23 mouse cellular contexts compared by ENCODE assay signal in genomic region chr1:59194979-59195378, GRCm38 (mm10). TPM values are rescaled to one million over a fixed set of nuclear protein-coding genes. Genes with fewer than 3 reads are reported as not detected.
DNase-seq lines count a peak whose midpoint lies in the region; TF ChIP-seq lines count a peak whose summit lies in the region.
"Had no signal": no experiment of that assay in that cellular context is flagged by ENCODE, and none has a peak within 500 bp of the region (broad histone marks: within the 10 kb centered on the region; RNA-seq: fewer than 3 reads in every experiment).

No protein-coding gene starts in this region.

- no peak overlapping the region for H3ac ChIP-seq in myocyte (ENCODE audit: control insufficient read depth, insufficient read length)

- no peaks in the 10 kb centered on the region for H3K27me3 ChIP-seq in myocyte (ENCODE audit: control insufficient read depth, insufficient read depth, insufficient read length)
- H3K27me3 ChIP-seq in forebrain, embryonic 10.5 days (ENCODE audit: poor library complexity, severe bottlenecking): no peaks in the 10 kb centered on the region
- H3K27me3 ChIP-seq: embryonic facial prominence, embryonic 13.5 days; embryonic facial prominence, embryonic 15.5 days; forebrain, embryonic 13.5 days; forebrain, embryonic 15.5 days had no signal

- peaks cover 10% of the 10 kb centered on the region for H3K36me3 ChIP-seq in myocyte (ENCODE audit: control insufficient read depth, insufficient read depth)
- H3K36me3 ChIP-seq in forebrain, embryonic 10.5 days (replicated peaks): peaks cover 51% of the 10 kb centered on the region

- H3K4me2 ChIP-seq in myocyte (ENCODE audit: low read depth): peak overlapping the region; percentile 48
- H3K4me2 ChIP-seq: embryonic facial prominence, embryonic 13.5 days; embryonic facial prominence, embryonic 15.5 days; forebrain, embryonic 13.5 days; forebrain, embryonic 15.5 days had no signal

- H3K4me3 ChIP-seq in myocyte: no peak overlapping the region
- H3K4me3 ChIP-seq in forebrain, embryonic 10.5 days: no peak overlapping the region
- H3K4me3 ChIP-seq: embryonic facial prominence, embryonic 13.5 days; embryonic facial prominence, embryonic 15.5 days; erythroblast, embryonic 14.5 days; forebrain, embryonic 13.5 days; forebrain, embryonic 15.5 days had no signal

- WGBS in forebrain, embryonic 10.5 days: 89% methylated on average over 6 of the region's 6 CpGs

- no peak overlapping the region for H3K27ac ChIP-seq in forebrain, embryonic 10.5 days
- H3K27ac ChIP-seq: embryonic facial prominence, embryonic 13.5 days; embryonic facial prominence, embryonic 15.5 days; forebrain, embryonic 13.5 days; forebrain, embryonic 15.5 days had no signal

- H3K4me1 ChIP-seq in forebrain, embryonic 10.5 days: no peaks in the 10 kb centered on the region
- H3K4me1 ChIP-seq: embryonic facial prominence, embryonic 13.5 days; embryonic facial prominence, embryonic 15.5 days; forebrain, embryonic 13.5 days; forebrain, embryonic 15.5 days had no signal

- H3K9me3 ChIP-seq in forebrain, embryonic 10.5 days: no peaks in the 10 kb centered on the region
- H3K9me3 ChIP-seq: embryonic facial prominence, embryonic 13.5 days; embryonic facial prominence, embryonic 15.5 days; forebrain, embryonic 13.5 days; forebrain, embryonic 15.5 days had no signal

- DNase-seq in heart, adult 11 months: peak; percentile 54
- no peak for DNase-seq in heart, postnatal 14 days
- peak; percentile 48 for DNase-seq in 416B (ENCODE audit: low read depth)
- DNase-seq in A20 (ENCODE audit: low read depth, low spot score): peak; percentile 37
- no peak for DNase-seq in right cerebral cortex, postnatal 4 days
- no peak for DNase-seq in forebrain, embryonic 10.5 days (ENCODE audit: extremely low spot score, low spot score)
- DNase-seq: adrenal gland, adult 2 months; adrenal gland, postnatal 10 days; adrenal gland, postnatal 25 days; cerebellum, adult 11 months; cerebellum, adult 18-20 months; cerebellum, adult 8-10 months; cerebellum, adult 9-11 months; cerebellum, postnatal 14 days; cerebellum, postnatal 36 days; embryo, embryonic 11 days; forebrain, postnatal 0 days had no signal

- TF ChIP-seq POLR2A in myocyte (IDR thresholded peaks at IDR 0.05; ENCODE audit: insufficient read length, low read depth): no peak

- intact Hi-C loops in heart, postnatal 14 days (cut with DNase I): no loop called here

- H3K79me2 ChIP-seq in myocyte (ENCODE audit: control insufficient read depth, insufficient read depth): no peaks in the 10 kb centered on the region

TF ChIP-seq in myocyte, 11 proteins besides CTCF, POLR2A, EP300 and RAD21:
- TF ChIP-seq MYOD1 (IDR thresholded peaks at IDR 0.05; ENCODE audit: control insufficient read depth in 1 of 3, insufficient read length in 2 of 3, low read depth in 2 of 3): peak; percentile 76 to 97 (median 88)
- no peak for TF ChIP-seq MAX (IDR thresholded peaks at IDR 0.05; ENCODE audit: low read depth)
- TF ChIP-seq TCF3 (IDR thresholded peaks at IDR 0.05; ENCODE audit: insufficient read length, low read depth): peak; percentile 37
- peak; percentile 50 to 90 (median 89) for TF ChIP-seq MYOG (IDR thresholded peaks at IDR 0.05; ENCODE audit: control insufficient read depth in 1 of 3, insufficient read depth in 1 of 3, insufficient read length in 2 of 3, low read depth in 2 of 3)
- TF ChIP-seq TCF12 (IDR thresholded peaks at IDR 0.05; ENCODE audit: insufficient read depth, poor library complexity, severe bottlenecking): peak; percentile 63

RNA-seq across cellular contexts. Expression of gene Mpp4, which starts 31.8 kb away (rescaled TPM):
- total RNA-seq in heart, postnatal 14 days (2021): under 1 TPM in 1 of 2 experiments, not detected in 1; 0.12 TPM
- 0.26 TPM for polyA plus RNA-seq in myocyte (2012; fragmentation: generic; extraction: Trizol)
- polyA plus RNA-seq in forebrain, embryonic 10.5 days (2016; fragmentation: Nextera tagmentation; extraction: Ambion mirVana): 0.14 and 0.20 TPM in 2 replicates
- total RNA-seq: adrenal gland, postnatal 25 days had no signal

RNA-seq across cellular contexts. Expression of gene Als2, which starts 42.1 kb away (rescaled TPM):
- total RNA-seq in heart, postnatal 14 days (2021): 1 to 10 TPM; 8.5 to 9.2 TPM
- 7.8 TPM for polyA plus RNA-seq in myocyte (2012; fragmentation: generic; extraction: Trizol)
- 16.3 and 17.4 TPM in 2 replicates for polyA plus RNA-seq in forebrain, embryonic 10.5 days (2016; fragmentation: Nextera tagmentation; extraction: Ambion mirVana)

Comparison
In these comparisons a context has a peak if more than half of its experiments do, and no peak if none do; other contexts are left out.
1. DNase-seq: peak in heart, adult 11 months (single experiment), 416B (single experiment) and A20 (single experiment); none in heart, postnatal 14 days (0 of 2), right cerebral cortex, postnatal 4 days (single experiment) and forebrain, embryonic 10.5 days (single experiment).